Mouse (Mus musculus): ENCODE results near the gene Gatad1.

DNA sequence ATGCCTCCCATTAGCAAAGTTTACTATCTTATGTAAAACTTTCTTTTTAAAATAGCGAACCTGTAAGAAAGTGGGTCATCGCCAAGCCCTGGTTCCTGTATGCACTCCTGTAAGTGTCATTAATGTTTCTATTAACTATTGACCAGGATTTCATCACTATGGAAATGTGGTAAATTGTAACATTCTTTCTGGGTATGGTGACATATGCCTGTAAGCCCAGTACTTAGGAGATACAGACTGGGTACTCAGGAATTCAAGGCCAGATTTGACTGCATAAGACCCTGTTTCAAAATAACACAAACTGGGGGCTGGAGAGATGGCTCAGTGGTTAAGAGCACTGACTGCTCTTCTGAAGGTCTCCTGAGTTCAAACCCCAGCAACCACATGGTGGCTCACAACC lies 8.2 kb upstream of the Gatad1 start:
- TF ChIP-seq CTCF (IDR thresholded peaks at IDR 0.05; ENCODE audit: extremely low read depth, insufficient read depth, low read length) (no peak), POLR2A (IDR thresholded peaks at IDR 0.05; ENCODE audit: extremely low read depth, insufficient read depth, low read length) (no peak)

All from cortical plate, adult 2 months (tissue).